ENCODE assay signal across 12 mouse cellular contexts in the genomic region with DNA sequence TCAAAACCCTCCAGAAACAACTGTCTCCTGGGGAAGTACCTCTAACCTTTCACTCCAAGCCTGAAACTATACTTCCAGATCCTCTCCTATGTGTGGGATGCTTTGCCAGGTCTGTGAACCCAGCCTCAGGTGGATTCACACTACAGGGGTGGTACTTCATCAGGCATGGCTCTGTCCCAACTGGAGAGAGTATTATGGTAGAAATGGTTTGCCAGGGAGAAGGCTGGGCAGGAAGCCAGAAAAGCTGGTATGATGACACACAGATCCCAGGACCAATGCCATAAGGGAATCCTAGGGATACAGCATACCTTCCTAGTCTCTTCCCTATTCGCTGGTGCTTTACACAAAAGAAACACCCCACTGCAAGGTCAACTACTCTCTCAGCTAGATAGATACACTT. TPM values are rescaled to one million over a fixed set of nuclear protein-coding genes. Genes with fewer than 3 reads are reported as not detected.
DNase-seq lines count a peak whose midpoint lies in the region; ATAC-seq and TF ChIP-seq lines count a peak whose summit lies in the region.
"Had no signal": no experiment of that assay in that cellular context is flagged by ENCODE, and none has a peak within 500 bp of the region (broad histone marks: within the 10 kb centered on the region; RNA-seq: fewer than 3 reads in every experiment).

No protein-coding gene starts in this region.

- TF ChIP-seq CTCF in lung, adult 2 months (IDR thresholded peaks at IDR 0.05; ENCODE audit: insufficient read depth, low read length) = no peak

- H3K36me3 ChIP-seq in midbrain, embryonic 15.5 days (replicated peaks) = peaks cover 3% of the 10 kb centered on the region; the same call in 1 of the 2 replicates

- no peak overlapping the region for H3K27ac ChIP-seq in midbrain, embryonic 15.5 days
- H3K27ac ChIP-seq: hindbrain, embryonic 12.5 days; midbrain, embryonic 12.5 days had no signal

- TF ChIP-seq POLR2A in lung, adult 2 months (IDR thresholded peaks at IDR 0.05; ENCODE audit: borderline replicate concordance, extremely low read depth, low read depth, low read length) = no peak

- ATAC-seq in frontal cortex, adult (ENCODE audit: low TSS enrichment) = peak; percentile 34; the same call in 1 of the 2 replicates
- ATAC-seq in midbrain, embryonic 15.5 days (replicated peaks) = no peak

- no peak overlapping the region for H3K4me3 ChIP-seq in lung, adult 2 months (replicated peaks; ENCODE audit: extremely low read depth, low read depth, low read length)
- H3K4me3 ChIP-seq in midbrain, embryonic 15.5 days = no peak overlapping the region
- H3K4me3 ChIP-seq: hindbrain, embryonic 12.5 days; midbrain, embryonic 12.5 days had no signal

- no peaks in the 10 kb centered on the region for H3K27me3 ChIP-seq in midbrain, embryonic 15.5 days (replicated peaks)
- H3K27me3 ChIP-seq: hindbrain, embryonic 12.5 days; midbrain, embryonic 12.5 days had no signal

- no peak for DNase-seq in frontal cortex, postnatal 10 days (ENCODE audit: low spot score in 2 of 2)
- peak; percentile 33 for DNase-seq in lung, postnatal 10 days
- DNase-seq in lung, adult 2 months = no peak
- peak; percentile 92 for DNase-seq in brain, adult 2 months (ENCODE audit: low read depth, low spot score)
- peak; percentile 52 to 53 for DNase-seq in layer of hippocampus, adult 8-10 months (ENCODE audit: low spot score in 2 of 2)
- DNase-seq in heart, adult 18-20 months = no peak
- DNase-seq: kidney, adult 18-20 months had no signal

- H3K9ac ChIP-seq in midbrain, embryonic 15.5 days = no peak overlapping the region
- H3K9ac ChIP-seq: hindbrain, embryonic 12.5 days; midbrain, embryonic 12.5 days had no signal

- H3K4me2 ChIP-seq in midbrain, embryonic 15.5 days = no peak overlapping the region
- H3K4me2 ChIP-seq: hindbrain, embryonic 12.5 days; midbrain, embryonic 12.5 days had no signal

- WGBS in lung, adult 2 months = 85% methylated on average over 1 of the region's 1 CpGs
- 75% methylated on average over 1 of the region's 1 CpGs for WGBS in midbrain, embryonic 15.5 days

- H3K9me3 ChIP-seq in midbrain, embryonic 15.5 days = no peaks in the 10 kb centered on the region
- H3K9me3 ChIP-seq: hindbrain, embryonic 12.5 days; midbrain, embryonic 12.5 days had no signal

- H3K4me1 ChIP-seq in lung, adult 2 months (ENCODE audit: control insufficient read depth, insufficient read depth, low read length) = peaks cover 34% of the 10 kb centered on the region
- H3K4me1 ChIP-seq in midbrain, embryonic 15.5 days = peaks cover 9% of the 10 kb centered on the region

RNA-seq across cellular contexts. Expression of gene B9d1, which starts 21.9 kb away (rescaled TPM):
- 28.4 and 37.5 TPM in 2 replicates for polyA plus RNA-seq in lung, adult 2 months (2012; rRNA removed)
- total RNA-seq in layer of hippocampus, adult 8-10 months (2022) = 10 to 100 TPM; 43.1 to 52.1 (median 47.2) TPM
- 1 to 10 TPM; 6.3 to 7.5 TPM for total RNA-seq in heart, adult 18-20 months (2021)
- polyA plus RNA-seq in midbrain, embryonic 15.5 days (2015; fragmentation: Nextera tagmentation; extraction: Ambion mirVana) = 34.9 and 38.9 TPM in 2 replicates

RNA-seq across cellular contexts. Expression of gene Mapk7, which starts 32.7 kb away (rescaled TPM):
- polyA plus RNA-seq in lung, adult 2 months (2012; rRNA removed) = 39.3 and 40.1 TPM in 2 replicates
- total RNA-seq in layer of hippocampus, adult 8-10 months (2022) = 10 to 100 TPM; 27.1 to 28.8 (median 28.2) TPM
- 1 to 10 TPM; 5.7 to 6.0 TPM for total RNA-seq in heart, adult 18-20 months (2021)
- polyA plus RNA-seq in midbrain, embryonic 15.5 days (2015; fragmentation: Nextera tagmentation; extraction: Ambion mirVana) = 72.3 and 73.1 TPM in 2 replicates

RNA-seq across cellular contexts. Expression of gene Mfap4, which starts 41.6 kb away (rescaled TPM):
- 1,294 and 1,321 TPM in 2 replicates for polyA plus RNA-seq in lung, adult 2 months (2012; rRNA removed)
- 1 to 10 TPM; 5.1 to 7.5 (median 5.6) TPM for total RNA-seq in layer of hippocampus, adult 8-10 months (2022)
- total RNA-seq in heart, adult 18-20 months (2021) = 10 to 100 TPM; 12.5 to 13.3 TPM
- polyA plus RNA-seq in midbrain, embryonic 15.5 days (2015; fragmentation: Nextera tagmentation; extraction: Ambion mirVana) = 23.5 and 29.8 TPM in 2 replicates
- polyA plus RNA-seq: C2C12 had no signal

RNA-seq across cellular contexts. Expression of gene Epn2, which starts 52.6 kb away (rescaled TPM):
- polyA plus RNA-seq in lung, adult 2 months (2012; rRNA removed) = 74.0 and 84.5 TPM in 2 replicates
- 100 to 1,000 TPM; 123 to 157 (median 152) TPM for total RNA-seq in layer of hippocampus, adult 8-10 months (2022)
- total RNA-seq in heart, adult 18-20 months (2021) = 10 to 100 TPM; 24.5 to 28.1 TPM
- polyA plus RNA-seq in midbrain, embryonic 15.5 days (2015; fragmentation: Nextera tagmentation; extraction: Ambion mirVana) = 76.2 and 78.3 TPM in 2 replicates

Comparison
In these comparisons a context has a peak if more than half of its experiments do, and no peak if none do; other contexts are left out.
1. DNase-seq: peak in lung, postnatal 10 days (single experiment), brain, adult 2 months (single experiment) and layer of hippocampus, adult 8-10 months (2 of 2); none in frontal cortex, postnatal 10 days (0 of 2), lung, adult 2 months (single experiment) and heart, adult 18-20 months (0 of 2).
2. RNA of gene B9d1, which starts 21.9 kb away (total RNA-seq): 43.1 to 52.1 TPM in layer of hippocampus, adult 8-10 months; 6.3 to 7.5 TPM in heart, adult 18-20 months; every median in the first group is over 4 times any median in the second.
3. RNA of gene Mapk7, which starts 32.7 kb away (total RNA-seq): 27.1 to 28.8 TPM in layer of hippocampus, adult 8-10 months; 5.7 to 6.0 TPM in heart, adult 18-20 months; every median in the first group is over 4 times any median in the second.